Mouse (Mus musculus) lung, adult 2 months (tissue): ENCODE measurements around the gene Vti1a.

Experiments used
- CTCF ChIP-seq: fragments of 200-500 bp; IDR thresholded peaks from 2 replicates; pipeline ENCODE4 v1.5.1; 2011; ENCODE audit warnings: mild to moderate bottlenecking, low read length, control low read depth; ENCODE audit not compliant: insufficient read depth
- POLR2A ChIP-seq: fragments of 200-500 bp; IDR thresholded peaks from 2 replicates; pipeline ENCODE4 v1.6.1; 2011; ENCODE audit warnings: low read depth, mild to moderate bottlenecking, control low read depth, low read length, borderline replicate concordance; ENCODE audit errors: extremely low read depth

- TF ChIP-seq POLR2A (no peak), CTCF (no peak)
Measured at GRCm38 (mm10) chr19:55530041-55530440, 213.9 kb downstream of the Vti1a start.
